Mouse (Mus musculus) erythroid progenitor cell, adult 5-6 weeks (primary cell): ENCODE data around the gene Sumo1. TPM values are rescaled to one million over a fixed set of nuclear protein-coding genes. Genes with fewer than 3 reads are reported as not detected.
"Not testable (repeated sequence)": the region's sequence is repeated elsewhere in the genome, so short reads cannot be mapped to it uniquely, and the experiment has no call there.

Source experiments
- ATAC-seq: replicated peaks from 2 replicates; pipeline ENCODE4 v1.8.0; 2016; ENCODE audit warnings: moderate number of reproducible peaks, mild to moderate bottlenecking, moderate TSS enrichment, inconsistent platforms; ENCODE audit not compliant: poor library complexity, low FRiP score, severe bottlenecking
- total RNA-seq, 2 experiments: library from RNA; stranded (forward) in 1 of 2; stranded (reverse) in 1 of 2; fragments of 150-400 nt in 1 of 2; fragments of 186-747, 209-891 nt in 1 of 2; gene quantifications; 2 replicates each; pipeline versions ENCODE4 v1.2.3 to v1.2.4; 2015 to 2017; ENCODE audit warnings: low replicate concordance in 2 of 2

Sumo1 gene
- total RNA-seq (2015; ENCODE audit: low replicate concordance), result 66.7 and 98.7 TPM in 2 replicates
- 35.9 and 56.7 TPM in 2 replicates for total RNA-seq (2017; ENCODE audit: low replicate concordance)

GRCm38 (mm10) chr1:59670641-59671168, at the start of gene Sumo1:
Gene Sumo1, minus strand, starts transcription at chr1:59670834.
- ATAC-seq, result peak; percentile 93

GRCm38 (mm10) chr1:59719900-59720299, 49.3 kb upstream of the Sumo1 start:
- ATAC-seq, result no peak

GRCm38 (mm10) chr1:59701766-59702165, 31.1 kb upstream of the Sumo1 start:
- ATAC-seq, result no peak

GRCm38 (mm10) chr1:59698207-59698606, 27.6 kb upstream of the Sumo1 start:
- ATAC-seq, result no peak

GRCm38 (mm10) chr1:59697751-59698150, 27.1 kb upstream of the Sumo1 start:
- ATAC-seq, result no peak

GRCm38 (mm10) chr1:59690467-59690866, 19.8 kb upstream of the Sumo1 start:
- no peak for ATAC-seq

- ATAC-seq, result no peak
These were observed 16.9 kb upstream of the Sumo1 start for GRCm38 (mm10) chr1:59687493-59687892.

GRCm38 (mm10) chr1:59684819-59685755, 14.5 kb upstream of the Sumo1 start, which contains the start of gene Nop58:
Gene Nop58, plus strand, starts transcription at chr1:59684971.
- peak; percentile 99 for ATAC-seq

- peak; percentile 39 for ATAC-seq
These were observed 13.5 kb upstream of the Sumo1 start for GRCm38 (mm10) chr1:59683926-59684818.

GRCm38 (mm10) chr1:59673661-59674060, 3.0 kb upstream of the Sumo1 start:
- ATAC-seq, result no peak

- peak; percentile 41; the same call in 1 of the 2 replicates for ATAC-seq
These were observed 538 bp downstream of the Sumo1 start for GRCm38 (mm10) chr1:59669962-59670630.

- ATAC-seq, result no peak
These were observed 1.8 kb downstream of the Sumo1 start for GRCm38 (mm10) chr1:59668871-59669270.

- no peak for ATAC-seq
These were observed 7.0 kb downstream of the Sumo1 start for GRCm38 (mm10) chr1:59663456-59664135.

GRCm38 (mm10) chr1:59656244-59657171, 14.1 kb downstream of the Sumo1 start:
- no peak for ATAC-seq

GRCm38 (mm10) chr1:59653243-59653911, 17.3 kb downstream of the Sumo1 start:
- ATAC-seq, result no peak

GRCm38 (mm10) chr1:59651201-59651819, 19.3 kb downstream of the Sumo1 start:
- no peak for ATAC-seq

GRCm38 (mm10) chr1:59646502-59646901, 24.1 kb downstream of the Sumo1 start:
- ATAC-seq, result not testable (repeated sequence)
